Mouse (Mus musculus): ENCODE data around the gene Txnrd2. TPM values are rescaled to one million over a fixed set of nuclear protein-coding genes. Genes with fewer than 3 reads are reported as not detected.

The Txnrd2 gene
- polyA plus RNA-seq, 1 experiment from 2014 or later: 107 TPM

- Histone ChIP-seq H3K4me2 (peak overlapping the region; percentile 88), H3K27ac (peak overlapping the region; percentile 95; the same call in 1 of the 2 replicates), H3K36me3 (peaks cover 50% of the 10 kb centered on the region), H3K4me3 (peak overlapping the region; percentile 85), H3K4me1 (peaks cover 86% of the 10 kb centered on the region), H3K9me3 (replicated peaks) (no peaks in the 10 kb centered on the region), H3K27me3 (replicated peaks) (no peaks in the 10 kb centered on the region), H3K9ac (peak overlapping the region; percentile 95; the same call in 1 of the 2 replicates)
- ATAC-seq: no peak
- WGBS (ENCODE audit: insufficient replicate concordance): 83% methylated on average over 7 of the region's 7 CpGs
Measured at GRCm38 (mm10) chr16:18423203-18423914, 2.8 kb upstream of the Txnrd2 start.

- no peak for ATAC-seq
- peak overlapping the region; percentile 95; the same call in 1 of the 2 replicates for H3K9ac ChIP-seq
- H3K4me2 ChIP-seq: peak overlapping the region; percentile 88
- peaks cover 45% of the 10 kb centered on the region for H3K36me3 ChIP-seq
- H3K27ac ChIP-seq: peak overlapping the region; percentile 95
- peaks cover 83% of the 10 kb centered on the region for H3K4me1 ChIP-seq
- 81% methylated on average over 5 of the region's 5 CpGs for WGBS (ENCODE audit: insufficient replicate concordance)
- no peaks in the 10 kb centered on the region for H3K27me3 ChIP-seq (replicated peaks)
- no peaks in the 10 kb centered on the region for H3K9me3 ChIP-seq (replicated peaks)
- H3K4me3 ChIP-seq: peak overlapping the region; percentile 85
Measured at GRCm38 (mm10) chr16:18423915-18424265, 2.3 kb upstream of the Txnrd2 start.

GRCm38 (mm10) chr16:18424364-18425045, 1.7 kb upstream of the Txnrd2 start:
- Histone ChIP-seq H3K9me3 (replicated peaks) (no peaks in the 10 kb centered on the region), H3K27ac (peak overlapping the region; percentile 95), H3K27me3 (replicated peaks) (no peaks in the 10 kb centered on the region), H3K9ac (peak overlapping the region; percentile 95), H3K4me2 (peak overlapping the region; percentile 88), H3K36me3 (peaks cover 45% of the 10 kb centered on the region), H3K4me3 (peak overlapping the region; percentile 85), H3K4me1 (peaks cover 77% of the 10 kb centered on the region)
- 68% methylated on average over 11 of the region's 11 CpGs for WGBS (ENCODE audit: insufficient replicate concordance)
- no peak for ATAC-seq

GRCm38 (mm10) chr16:18425475-18426214, 539 bp upstream of the Txnrd2 start:
- H3K4me2 ChIP-seq: peak overlapping the region; percentile 88
- 11% methylated on average over 10 of the region's 10 CpGs for WGBS (ENCODE audit: insufficient replicate concordance)
- H3K27me3 ChIP-seq (replicated peaks): no peaks in the 10 kb centered on the region
- H3K4me3 ChIP-seq: peak overlapping the region; percentile 85
- peak overlapping the region; percentile 95 for H3K9ac ChIP-seq
- H3K36me3 ChIP-seq: peaks cover 45% of the 10 kb centered on the region
- no peak for ATAC-seq
- H3K9me3 ChIP-seq (replicated peaks): no peaks in the 10 kb centered on the region
- H3K4me1 ChIP-seq: peaks cover 75% of the 10 kb centered on the region
- peak overlapping the region; percentile 95 for H3K27ac ChIP-seq

GRCm38 (mm10) chr16:18426802-18427280, 657 bp downstream of the Txnrd2 start, which contains the start of gene Comt:
Comt (minus strand) TSS chr16:18426852.
- peak within 1 kb of the TSS; percentile 95 for H3K9ac ChIP-seq
- peaks cover 76% of the 10 kb centered on the region for H3K4me1 ChIP-seq
- H3K9me3 ChIP-seq (replicated peaks): no peaks in the 10 kb centered on the region
- H3K4me2 ChIP-seq: peak within 1 kb of the TSS; percentile 88
- no peak for ATAC-seq
- 34% methylated on average over 5 of the region's 5 CpGs for WGBS (ENCODE audit: insufficient replicate concordance)
- peak within 1 kb of the TSS; percentile 95 for H3K27ac ChIP-seq
- peaks cover 46% of the 10 kb centered on the region for H3K36me3 ChIP-seq
- H3K27me3 ChIP-seq (replicated peaks): no peaks in the 10 kb centered on the region
- peak within 1 kb of the TSS; percentile 85 for H3K4me3 ChIP-seq

- peak overlapping the region; percentile 85 for H3K4me3 ChIP-seq
Measured at GRCm38 (mm10) chr16:18428011-18428515, 1.9 kb downstream of the Txnrd2 start.

GRCm38 (mm10) chr16:18428516-18429042, 2.4 kb downstream of the Txnrd2 start:
- Histone ChIP-seq H3K4me2 (peak overlapping the region; percentile 88), H3K9ac (peak overlapping the region; percentile 95), H3K27me3 (replicated peaks) (no peaks in the 10 kb centered on the region), H3K36me3 (peaks cover 44% of the 10 kb centered on the region), H3K9me3 (replicated peaks) (no peaks in the 10 kb centered on the region), H3K27ac (peak overlapping the region; percentile 95), H3K4me1 (peaks cover 75% of the 10 kb centered on the region), H3K4me3 (peak overlapping the region; percentile 85)
- ATAC-seq: peak; percentile 94
- WGBS (ENCODE audit: insufficient replicate concordance): 19% methylated on average over 7 of the region's 7 CpGs

More at GRCm38 (mm10) chr16:18428011-18428515, 1.9 kb downstream of the Txnrd2 start:
- Histone ChIP-seq H3K36me3 (peaks cover 45% of the 10 kb centered on the region), H3K9ac (peak overlapping the region; percentile 95), H3K27me3 (replicated peaks) (no peaks in the 10 kb centered on the region), H3K4me1 (peaks cover 78% of the 10 kb centered on the region), H3K4me2 (peak overlapping the region; percentile 88), H3K27ac (peak overlapping the region; percentile 95), H3K9me3 (replicated peaks) (no peaks in the 10 kb centered on the region)
- WGBS (ENCODE audit: insufficient replicate concordance): 52% methylated on average over 5 of the region's 5 CpGs
- no peak for ATAC-seq

GRCm38 (mm10) chr16:18429641-18430040, 3.5 kb downstream of the Txnrd2 start:
- Histone ChIP-seq H3K4me3 (peak overlapping the region; percentile 85), H3K9ac (peak overlapping the region; percentile 95)
- WGBS (ENCODE audit: insufficient replicate concordance): 38% methylated on average over 8 of the region's 8 CpGs

GRCm38 (mm10) chr16:18430641-18431212, 4.5 kb downstream of the Txnrd2 start:
- Histone ChIP-seq H3K27me3 (replicated peaks) (no peaks in the 10 kb centered on the region), H3K9ac (peak overlapping the region; percentile 95), H3K4me1 (peaks cover 63% of the 10 kb centered on the region), H3K9me3 (replicated peaks) (no peaks in the 10 kb centered on the region), H3K27ac (peak overlapping the region; percentile 95), H3K4me3 (peak overlapping the region; percentile 85), H3K36me3 (peaks cover 55% of the 10 kb centered on the region), H3K4me2 (peak overlapping the region; percentile 88)
- no peak for ATAC-seq
- WGBS (ENCODE audit: insufficient replicate concordance): 41% methylated on average over 8 of the region's 8 CpGs

More at GRCm38 (mm10) chr16:18429641-18430040, 3.5 kb downstream of the Txnrd2 start:
- Histone ChIP-seq H3K4me1 (peaks cover 68% of the 10 kb centered on the region), H3K27me3 (replicated peaks) (no peaks in the 10 kb centered on the region), H3K36me3 (peaks cover 44% of the 10 kb centered on the region), H3K9me3 (replicated peaks) (no peaks in the 10 kb centered on the region), H3K4me2 (peak overlapping the region; percentile 88), H3K27ac (peak overlapping the region; percentile 95)
- no peak for ATAC-seq

GRCm38 (mm10) chr16:18433341-18433920, 7.2 kb downstream of the Txnrd2 start:
- Histone ChIP-seq H3K4me3 (no peak overlapping the region), H3K9ac (no peak overlapping the region), H3K4me2 (no peak overlapping the region), H3K27me3 (replicated peaks) (no peaks in the 10 kb centered on the region), H3K9me3 (replicated peaks) (no peaks in the 10 kb centered on the region), H3K27ac (no peak overlapping the region), H3K36me3 (peaks cover 82% of the 10 kb centered on the region), H3K4me1 (peaks cover 49% of the 10 kb centered on the region)
- 90% methylated on average over 5 of the region's 5 CpGs for WGBS (ENCODE audit: insufficient replicate concordance)
- no peak for ATAC-seq

GRCm38 (mm10) chr16:18436128-18436527, 9.9 kb downstream of the Txnrd2 start:
- no peaks in the 10 kb centered on the region for H3K27me3 ChIP-seq (replicated peaks)
- peaks cover 95% of the 10 kb centered on the region for H3K36me3 ChIP-seq
- no peaks in the 10 kb centered on the region for H3K9me3 ChIP-seq (replicated peaks)
- 80% methylated on average over 6 of the region's 6 CpGs for WGBS (ENCODE audit: insufficient replicate concordance)
- peaks cover 33% of the 10 kb centered on the region for H3K4me1 ChIP-seq
- H3K4me2 ChIP-seq: no peak overlapping the region
- no peak overlapping the region for H3K9ac ChIP-seq
- peak overlapping the region; percentile 36; the same call in 1 of the 2 replicates for H3K27ac ChIP-seq
- H3K4me3 ChIP-seq: no peak overlapping the region
- ATAC-seq: no peak

Measured in liver, embryonic 12.5 days (tissue).